Mouse (Mus musculus) midbrain, postnatal 0 days (tissue): ENCODE measurements around the gene Copz1. TPM values are rescaled to one million over a fixed set of nuclear protein-coding genes. Genes with fewer than 3 reads are reported as not detected.
A peak's percentile ranks its signal among the peaks of the same experiment; 100 is the strongest.

Experiments
- ATAC-seq: fragments of 200-750 bp; cut with Nextera tagmentation; 2 replicates; pipeline ENCODE4 v1.8.0; 2017; ENCODE audit warnings: moderate number of reproducible peaks, mild to moderate bottlenecking, moderate TSS enrichment, moderate library complexity; ENCODE audit not compliant: low FRiP score
- DNase-seq: peaks from one replicate; pipeline ENCODE4 v3.0.0-alpha.2; 2015; ENCODE audit warnings: low spot score
- H3K27ac ChIP-seq: fragments of 300-500 bp; sonication (generic); 2 replicates; pipeline ENCODE4 v1.5.1; 2014; ENCODE audit warnings: low read depth, mild to moderate bottlenecking, low read length, mixed read lengths
- H3K27me3 ChIP-seq: fragments of 300-500 bp; sonication (generic); 2 replicates; pipeline ENCODE4 v1.6.1; 2014; ENCODE audit warnings: low read length, control low read depth, mixed read lengths; ENCODE audit not compliant: insufficient read depth
- H3K36me3 ChIP-seq: fragments of 300-500 bp; sonication (generic); 2 replicates; pipeline ENCODE4 v1.6.1; 2014; ENCODE audit warnings: low read length, control low read depth, mixed read lengths; ENCODE audit not compliant: insufficient read depth
- H3K4me1 ChIP-seq: fragments of 300-500 bp; sonication (generic); 2 replicates; pipeline ENCODE4 v1.6.1; 2014; ENCODE audit warnings: mild to moderate bottlenecking, control low read depth, antibody characterized with exemption, low read length, mixed read lengths; ENCODE audit not compliant: insufficient read depth
- H3K4me2 ChIP-seq: fragments of 300-500 bp; sonication (generic); 2 replicates; pipeline ENCODE4 v1.6.1; 2014; ENCODE audit warnings: low read depth, mild to moderate bottlenecking, low read length, mixed read lengths; ENCODE audit not compliant: poor library complexity, severe bottlenecking
- H3K4me3 ChIP-seq: fragments of 300-500 bp; sonication (generic); 2 replicates; pipeline ENCODE4 v1.5.1; 2014; ENCODE audit warnings: low read depth, mild to moderate bottlenecking, low read length, moderate library complexity
- H3K9ac ChIP-seq: fragments of 300-500 bp; sonication (generic); replicated peaks from 2 replicates; pipeline ENCODE4 v1.6.1; 2014; ENCODE audit warnings: mild to moderate bottlenecking, low read length, moderate library complexity, mixed read lengths; ENCODE audit not compliant: poor library complexity, severe bottlenecking
- H3K9me3 ChIP-seq: fragments of 300-500 bp; sonication (generic); 2 replicates; pipeline ENCODE4 v1.6.1; 2016; ENCODE audit warnings: low read length, control low read depth
- CTCF ChIP-seq: IDR thresholded peaks from 2 replicates; pipeline ENCODE4 v1.5.1; 2016; ENCODE audit warnings: antibody characterized with exemption, mild to moderate bottlenecking
- WGBS: fragments of 180-500 bp; shearing (Covaris S2); extraction: QIAGEN DNeasy Blood & Tissue Kit; methylation state at CpG from one replicate; pipeline ENCODE4 v1.1.7; 2014; 5-methylcytosine and 5-hydroxymethylcytosine counted together
- polyA plus RNA-seq: library from polyadenylated mRNA; unstranded; fragments of >200 nt; fragmentation: Nextera tagmentation; extraction: Ambion mirVana; gene quantifications from 2 replicates; pipeline ENCODE4 v1.2.1, GENCODE M21; 2015
- total RNA-seq: library from RNA; depleted of rRNA; stranded (reverse); fragments of >200 nt; gene quantifications from 2 replicates; pipeline ENCODE4 v1.2.3, GENCODE M21; 2014

The Copz1 gene
- total and polyA plus RNA-seq, 2 experiments from 2014 or later: 151 to 178 TPM

DNA sequence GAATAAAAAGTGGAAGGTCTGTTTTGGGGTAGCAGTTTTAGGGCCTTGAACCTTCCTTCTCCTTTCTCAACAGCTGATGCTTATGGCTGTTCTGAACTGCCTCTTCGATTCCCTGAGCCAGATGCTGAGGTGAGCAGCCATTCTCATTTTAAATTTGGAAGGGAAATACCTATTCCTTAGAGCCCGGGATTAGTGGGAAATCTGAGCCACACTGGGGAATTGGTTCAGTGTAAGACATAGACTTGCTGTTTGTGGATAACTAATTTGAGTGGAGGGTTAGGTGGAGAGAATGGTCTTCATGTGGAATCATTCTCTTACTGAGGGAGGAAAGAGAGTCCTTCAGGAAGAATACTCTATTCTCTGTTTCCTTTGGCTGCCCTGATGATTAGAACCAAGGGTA is 22.1 kb downstream of the Copz1 start:
- WGBS: 66% methylated on average over 2 of the region's 2 CpGs
- Histone ChIP-seq H3K9me3 (no peaks in the 10 kb centered on the region), H3K27me3 (no peaks in the 10 kb centered on the region), H3K27ac (no peak overlapping the region), H3K36me3 (peaks cover 18% of the 10 kb centered on the region), H3K4me1 (peaks cover 8% of the 10 kb centered on the region), H3K9ac (no peak overlapping the region), H3K4me2 (no peak overlapping the region), H3K4me3 (no peak overlapping the region)
- ATAC-seq: no peak
- no peak for TF ChIP-seq CTCF
- DNase-seq: no peak

DNA sequence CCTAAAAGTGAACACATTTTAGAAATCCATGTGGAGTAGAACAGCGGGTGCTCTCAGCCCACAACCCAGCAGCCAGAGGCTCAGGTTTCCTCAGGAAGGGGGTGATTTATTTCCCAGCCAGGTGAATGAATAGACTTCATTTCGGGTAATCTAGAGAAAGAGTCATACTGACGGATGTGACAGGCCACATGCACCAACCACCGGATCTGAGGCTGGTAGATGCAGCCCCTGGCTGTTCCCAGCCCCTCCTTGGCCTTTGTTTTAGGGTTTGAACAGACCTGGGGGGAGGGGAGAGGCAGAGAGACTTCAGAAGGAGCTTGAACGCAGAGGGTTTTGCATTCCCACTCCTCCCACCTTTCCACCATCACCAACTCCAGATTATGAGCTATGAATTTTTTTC is 23.3 kb downstream of the Copz1 start:
- Histone ChIP-seq H3K4me2 (no peak overlapping the region), H3K9ac (no peak overlapping the region), H3K36me3 (peaks cover 17% of the 10 kb centered on the region), H3K4me3 (no peak overlapping the region), H3K9me3 (no peaks in the 10 kb centered on the region), H3K27ac (no peak overlapping the region), H3K4me1 (peaks cover 18% of the 10 kb centered on the region), H3K27me3 (no peaks in the 10 kb centered on the region)
- 19% methylated on average over 5 of the region's 5 CpGs for WGBS
- ATAC-seq: no peak
- TF ChIP-seq CTCF: no peak
- DNase-seq: no peak

DNA sequence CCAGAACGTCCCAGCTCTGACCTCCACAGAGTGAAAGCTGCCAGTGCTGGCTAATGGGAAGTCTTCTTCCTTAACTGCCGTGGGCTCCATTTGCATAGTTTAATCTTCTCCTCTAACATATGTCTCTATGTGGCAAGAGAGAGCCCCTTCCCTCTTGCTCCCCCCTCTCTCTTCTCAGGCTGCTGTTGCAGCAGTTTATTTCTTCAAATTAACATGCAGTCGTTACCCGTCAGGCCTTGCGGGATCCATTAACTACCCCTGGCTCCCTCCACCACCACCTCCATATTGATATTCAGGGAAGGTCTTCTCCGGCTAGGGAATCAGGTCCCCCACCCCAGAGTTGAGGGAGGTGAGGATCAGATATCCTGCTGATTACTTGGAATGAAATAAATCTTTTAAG is 24.8 kb downstream of the Copz1 start:
- DNase-seq: no peak
- ATAC-seq: no peak
- no peak overlapping the region for H3K9ac ChIP-seq

DNA sequence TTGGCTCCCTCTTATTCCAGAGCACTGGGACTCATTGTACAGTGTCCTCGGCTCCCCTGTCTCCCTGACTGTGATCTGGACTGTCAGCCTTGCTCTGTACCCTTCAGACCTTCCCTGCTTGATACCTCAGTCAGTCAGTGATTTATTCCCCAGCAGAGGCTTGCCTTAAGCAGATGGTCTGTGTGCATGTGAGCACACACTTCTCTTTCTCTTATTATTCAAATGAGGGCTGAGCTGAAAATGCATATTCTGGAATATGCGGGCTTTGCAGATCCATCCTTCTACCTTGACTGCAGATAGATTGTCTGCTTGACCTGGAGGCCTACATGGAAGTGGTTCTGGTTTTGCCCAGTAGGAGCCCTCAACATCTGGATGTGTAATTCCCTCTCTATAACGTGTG is 25.5 kb downstream of the Copz1 start:
- ATAC-seq (no peak), DNase-seq (no peak)
- no peak overlapping the region for H3K4me2 ChIP-seq
- H3K4me1 ChIP-seq: peaks cover 36% of the 10 kb centered on the region
- no peaks in the 10 kb centered on the region for H3K9me3 ChIP-seq
- WGBS: 37% methylated on average over 3 of the region's 3 CpGs
- H3K9ac ChIP-seq: no peak overlapping the region
- no peaks in the 10 kb centered on the region for H3K27me3 ChIP-seq
- no peak for TF ChIP-seq CTCF
- H3K36me3 ChIP-seq: peaks cover 6% of the 10 kb centered on the region; the same call in 1 of the 2 replicates
- no peak overlapping the region for H3K4me3 ChIP-seq
- H3K27ac ChIP-seq: peak overlapping the region; percentile 97

More for the DNA sequence above, 24.8 kb downstream of the Copz1 start:
- Histone ChIP-seq H3K27me3 (no peaks in the 10 kb centered on the region), H3K4me2 (no peak overlapping the region), H3K27ac (peak overlapping the region; percentile 97), H3K4me1 (peaks cover 30% of the 10 kb centered on the region), H3K4me3 (no peak overlapping the region), H3K9me3 (no peaks in the 10 kb centered on the region), H3K36me3 (peaks cover 8% of the 10 kb centered on the region)
- WGBS: 36% methylated on average over 6 of the region's 6 CpGs
- no peak for TF ChIP-seq CTCF

DNA sequence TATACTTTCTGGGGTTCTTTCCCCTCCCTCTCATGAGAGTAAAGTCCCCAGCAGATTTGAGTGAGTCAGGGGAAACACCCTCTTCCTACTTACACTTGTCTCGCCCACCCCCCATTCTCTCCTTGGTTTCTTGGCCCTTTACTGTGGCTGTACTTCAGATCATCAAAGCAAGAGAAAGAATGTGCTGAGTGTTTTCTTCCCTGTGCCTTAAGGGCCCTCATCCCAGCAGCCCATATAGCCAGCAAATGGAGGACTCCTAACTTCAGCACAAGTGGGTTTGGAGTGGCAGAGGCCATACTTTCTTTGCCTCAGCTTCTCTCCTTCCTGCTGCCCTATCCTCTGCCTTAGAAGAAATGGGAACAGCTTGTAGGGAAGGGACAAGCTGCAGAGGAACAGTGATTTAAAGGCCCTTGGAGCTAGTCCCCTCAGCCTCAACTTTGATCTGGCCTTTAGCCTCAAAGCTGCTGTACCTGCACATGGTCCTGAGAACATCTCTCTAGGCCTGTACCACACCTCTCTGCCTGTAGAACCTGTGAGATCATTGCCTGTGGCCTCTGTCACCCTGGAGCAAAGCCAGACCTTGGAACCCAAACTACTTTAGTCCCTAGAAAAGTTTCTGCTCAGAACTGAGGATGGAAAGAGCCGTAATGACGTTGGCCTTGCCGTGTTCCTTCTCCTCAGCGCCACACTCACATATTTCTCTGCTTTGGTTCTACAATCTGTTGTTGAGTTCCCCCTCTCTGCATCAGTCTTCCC is 26.5 kb downstream of the Copz1 start:
- WGBS: 50% methylated on average over 5 of the region's 5 CpGs
- H3K9ac ChIP-seq: peak overlapping the region; percentile 53; the same call in 1 of the 2 replicates
- ATAC-seq (no peak), DNase-seq (no peak)
- H3K27ac ChIP-seq: peak overlapping the region; percentile 97
- peaks cover 42% of the 10 kb centered on the region for H3K4me1 ChIP-seq
- no peak for TF ChIP-seq CTCF
- no peak overlapping the region for H3K4me3 ChIP-seq
- H3K4me2 ChIP-seq: no peak overlapping the region
- no peaks in the 10 kb centered on the region for H3K9me3 ChIP-seq
- H3K27me3 ChIP-seq: no peaks in the 10 kb centered on the region
- H3K36me3 ChIP-seq: peaks cover 6% of the 10 kb centered on the region; the same call in 1 of the 2 replicates

DNA sequence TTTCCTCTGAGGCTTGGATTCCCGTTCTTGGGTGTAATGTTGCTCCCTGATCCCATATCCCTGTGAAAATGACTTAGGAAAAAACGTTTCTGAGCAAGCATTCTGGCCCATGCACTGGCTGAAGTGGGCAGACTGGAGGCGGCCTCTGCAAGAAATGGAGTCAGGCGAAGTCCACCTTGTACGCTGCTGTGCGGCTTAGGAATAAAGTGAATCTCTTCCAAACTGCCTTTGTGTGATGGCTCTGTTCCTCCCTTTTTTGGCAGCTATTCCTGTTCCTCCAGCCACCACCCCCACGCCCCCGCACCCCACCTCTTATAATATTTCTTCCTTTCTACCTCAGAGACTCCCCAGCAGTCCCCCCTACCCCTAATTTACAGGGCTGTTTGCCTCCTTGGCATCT is 27.1 kb downstream of the Copz1 start:
- Histone ChIP-seq H3K36me3 (peaks cover 6% of the 10 kb centered on the region; the same call in 1 of the 2 replicates), H3K4me1 (peaks cover 48% of the 10 kb centered on the region), H3K27ac (peak overlapping the region; percentile 97), H3K4me3 (peak overlapping the region; percentile 16; the same call in 1 of the 2 replicates), H3K4me2 (peak overlapping the region; percentile 51), H3K9ac (peak overlapping the region; percentile 53), H3K27me3 (no peaks in the 10 kb centered on the region), H3K9me3 (no peaks in the 10 kb centered on the region)
- TF ChIP-seq CTCF: no peak
- WGBS: 11% methylated on average over 8 of the region's 8 CpGs
- ATAC-seq (peak; percentile 9; the same call in 1 of the 2 replicates), DNase-seq (no peak)
